Mouse (Mus musculus) liver, embryonic 11.5 days (tissue): ENCODE results near the gene Sh3bgrl2. TPM values are rescaled to one million over a fixed set of nuclear protein-coding genes. Genes with fewer than 3 reads are reported as not detected.

Experiments
- ATAC-seq: fragments of 200-750 bp; cut with Nextera tagmentation; replicated peaks from 2 replicates; pipeline ENCODE4 v1.8.0; 2017; ENCODE audit warnings: moderate number of reproducible peaks, mild to moderate bottlenecking, moderate TSS enrichment, moderate library complexity; ENCODE audit not compliant: low FRiP score
- DNase-seq: peaks from one replicate; pipeline ENCODE4 v3.0.0-alpha.2; 2017; ENCODE audit warnings: low spot score
- H3K27ac ChIP-seq: fragments of 300-500 bp; sonication (generic); 2 replicates; pipeline ENCODE4 v1.5.1; 2014; ENCODE audit warnings: mild to moderate bottlenecking, low read depth, low read length, control low read depth
- H3K27me3 ChIP-seq: fragments of 300-500 bp; sonication (generic); replicated peaks from 2 replicates; pipeline ENCODE4 v1.6.1; 2014; ENCODE audit warnings: low read length, mixed read lengths; ENCODE audit not compliant: control insufficient read depth, insufficient read depth
- H3K36me3 ChIP-seq: fragments of 300-500 bp; sonication (generic); 2 replicates; pipeline ENCODE4 v1.6.1; 2014; ENCODE audit warnings: mild to moderate bottlenecking, low read length, moderate library complexity, mixed read lengths; ENCODE audit not compliant: control insufficient read depth, insufficient read depth
- H3K4me1 ChIP-seq: fragments of 300-500 bp; sonication (generic); replicated peaks from 2 replicates; pipeline ENCODE4 v1.6.1; 2014; ENCODE audit warnings: low read length, mixed read lengths; ENCODE audit not compliant: control insufficient read depth, insufficient read depth
- H3K4me2 ChIP-seq: fragments of 300-500 bp; sonication (generic); 2 replicates; pipeline ENCODE4 v1.6.1; 2014; ENCODE audit warnings: mild to moderate bottlenecking, control low read depth, moderate library complexity
- H3K4me3 ChIP-seq: fragments of 300-500 bp; sonication (generic); 2 replicates; pipeline ENCODE4 v1.5.1; 2014; ENCODE audit warnings: low read depth, low read length, control low read depth
- H3K9ac ChIP-seq: fragments of 300-500 bp; sonication (generic); 2 replicates; pipeline ENCODE4 v1.6.1; 2014; ENCODE audit warnings: low read depth, low read length, control low read depth
- H3K9me3 ChIP-seq: fragments of 300-500 bp; sonication (generic); 2 replicates; pipeline ENCODE4 v1.6.1; 2016; ENCODE audit warnings: low read length, inconsistent platforms, mixed read lengths; ENCODE audit not compliant: control insufficient read depth
- WGBS: fragments of 180-500 bp; shearing (Covaris S2); extraction: QIAGEN DNeasy Blood & Tissue Kit; methylation state at CpG from one replicate; pipeline ENCODE4 v1.1.7; 2014; 5-methylcytosine and 5-hydroxymethylcytosine counted together
- polyA plus RNA-seq: library from polyadenylated mRNA; unstranded; fragments of >200 nt; fragmentation: Nextera tagmentation; extraction: Ambion mirVana; gene quantifications from 2 replicates; pipeline ENCODE4 v1.2.1, GENCODE M21; 2014

The Sh3bgrl2 gene
- polyA plus RNA-seq, 1 experiment from 2014 or later, result 17.2 TPM

- Histone ChIP-seq H3K4me2 (no peak overlapping the region), H3K27ac (no peak overlapping the region), H3K9ac (no peak overlapping the region), H3K27me3 (no peaks in the 10 kb centered on the region), H3K36me3 (no peaks in the 10 kb centered on the region), H3K4me3 (no peak overlapping the region), H3K9me3 (no peaks in the 10 kb centered on the region), H3K4me1 (no peaks in the 10 kb centered on the region)
- DNase-seq (no peak), ATAC-seq (no peak)
- 69% methylated on average over 2 of the region's 2 CpGs for WGBS
Measured at GRCm38 (mm10) chr9:83603159-83603558, 55.0 kb downstream of the Sh3bgrl2 start.

GRCm38 (mm10) chr9:83605886-83606640 lies 57.9 kb downstream of the Sh3bgrl2 start:
- 64% methylated on average over 8 of the region's 8 CpGs for WGBS
- H3K27ac ChIP-seq, result no peak overlapping the region
- no peaks in the 10 kb centered on the region for H3K4me1 ChIP-seq

GRCm38 (mm10) chr9:83608135-83608534 lies 60.0 kb downstream of the Sh3bgrl2 start:
- no peak overlapping the region for H3K4me2 ChIP-seq
- H3K27me3 ChIP-seq, result no peaks in the 10 kb centered on the region
- 70% methylated on average over 1 of the region's 1 CpGs for WGBS

More at GRCm38 (mm10) chr9:83605886-83606640, 57.9 kb downstream of the Sh3bgrl2 start:
- Histone ChIP-seq H3K27me3 (no peaks in the 10 kb centered on the region), H3K9me3 (no peaks in the 10 kb centered on the region), H3K4me3 (no peak overlapping the region), H3K9ac (no peak overlapping the region), H3K4me2 (no peak overlapping the region), H3K36me3 (no peaks in the 10 kb centered on the region)
- DNase-seq (no peak), ATAC-seq (no peak)

GRCm38 (mm10) chr9:83609422-83610297 lies 61.5 kb downstream of the Sh3bgrl2 start:
- no peaks in the 10 kb centered on the region for H3K27me3 ChIP-seq
- WGBS, result 42% methylated on average over 9 of the region's 9 CpGs
- H3K36me3 ChIP-seq, result no peaks in the 10 kb centered on the region
- no peak overlapping the region for H3K9ac ChIP-seq
- ATAC-seq (peak; percentile 57; the same call in 1 of the 2 replicates), DNase-seq (peak; percentile 67)
- no peaks in the 10 kb centered on the region for H3K4me1 ChIP-seq
- no peak overlapping the region for H3K4me2 ChIP-seq
- H3K4me3 ChIP-seq, result no peak overlapping the region
- no peaks in the 10 kb centered on the region for H3K9me3 ChIP-seq
- no peak overlapping the region for H3K27ac ChIP-seq

More at GRCm38 (mm10) chr9:83608135-83608534, 60.0 kb downstream of the Sh3bgrl2 start:
- no peak for DNase-seq
- no peak overlapping the region for H3K27ac ChIP-seq
- H3K9ac ChIP-seq, result no peak overlapping the region
- no peaks in the 10 kb centered on the region for H3K36me3 ChIP-seq
- no peaks in the 10 kb centered on the region for H3K4me1 ChIP-seq
- no peak overlapping the region for H3K4me3 ChIP-seq
- H3K9me3 ChIP-seq, result no peaks in the 10 kb centered on the region
- ATAC-seq, result no peak

GRCm38 (mm10) chr9:83615912-83616585 lies 67.9 kb downstream of the Sh3bgrl2 start:
- DNase-seq, result no peak
- no peak for ATAC-seq
- no peaks in the 10 kb centered on the region for H3K9me3 ChIP-seq
- no peak overlapping the region for H3K4me3 ChIP-seq
- no peaks in the 10 kb centered on the region for H3K27me3 ChIP-seq
- H3K4me1 ChIP-seq, result no peaks in the 10 kb centered on the region
- H3K9ac ChIP-seq, result no peak overlapping the region
- no peak overlapping the region for H3K4me2 ChIP-seq
- H3K27ac ChIP-seq, result no peak overlapping the region
- 34% methylated on average over 6 of the region's 6 CpGs for WGBS
- no peaks in the 10 kb centered on the region for H3K36me3 ChIP-seq

GRCm38 (mm10) chr9:83616586-83617081 lies 68.5 kb downstream of the Sh3bgrl2 start:
- Histone ChIP-seq H3K4me1 (no peaks in the 10 kb centered on the region), H3K9ac (no peak overlapping the region), H3K4me3 (no peak overlapping the region), H3K27ac (no peak overlapping the region), H3K36me3 (no peaks in the 10 kb centered on the region), H3K27me3 (no peaks in the 10 kb centered on the region), H3K4me2 (no peak overlapping the region), H3K9me3 (no peaks in the 10 kb centered on the region)
- no peak for DNase-seq
- ATAC-seq, result no peak
- WGBS, result 36% methylated on average over 7 of the region's 7 CpGs

- Histone ChIP-seq H3K36me3 (no peaks in the 10 kb centered on the region), H3K27me3 (no peaks in the 10 kb centered on the region), H3K4me2 (no peak overlapping the region), H3K27ac (no peak overlapping the region), H3K4me3 (no peak overlapping the region), H3K9me3 (no peaks in the 10 kb centered on the region), H3K4me1 (no peaks in the 10 kb centered on the region), H3K9ac (no peak overlapping the region)
- ATAC-seq, result no peak
- no peak for DNase-seq
- WGBS, result 71% methylated on average over 6 of the region's 6 CpGs
Measured at GRCm38 (mm10) chr9:83623455-83623854, 75.3 kb downstream of the Sh3bgrl2 start.

GRCm38 (mm10) chr9:83624193-83624592 lies 76.1 kb downstream of the Sh3bgrl2 start:
- H3K4me2 ChIP-seq, result no peak overlapping the region
- no peaks in the 10 kb centered on the region for H3K4me1 ChIP-seq
- H3K27me3 ChIP-seq, result no peaks in the 10 kb centered on the region
- H3K36me3 ChIP-seq, result no peaks in the 10 kb centered on the region
- DNase-seq (no peak), ATAC-seq (no peak)
- 65% methylated on average over 5 of the region's 5 CpGs for WGBS
- H3K4me3 ChIP-seq, result no peak overlapping the region
- H3K9ac ChIP-seq, result no peak overlapping the region
- H3K27ac ChIP-seq, result no peak overlapping the region
- no peaks in the 10 kb centered on the region for H3K9me3 ChIP-seq
